Mouse (Mus musculus): ENCODE results near the gene Rgl1. TPM values are rescaled to one million over a fixed set of nuclear protein-coding genes. Genes with fewer than 3 reads are reported as not detected.

Rgl1 gene
- polyA plus RNA-seq, 1 experiment from 2014 or later: 32.7 TPM

DNA sequence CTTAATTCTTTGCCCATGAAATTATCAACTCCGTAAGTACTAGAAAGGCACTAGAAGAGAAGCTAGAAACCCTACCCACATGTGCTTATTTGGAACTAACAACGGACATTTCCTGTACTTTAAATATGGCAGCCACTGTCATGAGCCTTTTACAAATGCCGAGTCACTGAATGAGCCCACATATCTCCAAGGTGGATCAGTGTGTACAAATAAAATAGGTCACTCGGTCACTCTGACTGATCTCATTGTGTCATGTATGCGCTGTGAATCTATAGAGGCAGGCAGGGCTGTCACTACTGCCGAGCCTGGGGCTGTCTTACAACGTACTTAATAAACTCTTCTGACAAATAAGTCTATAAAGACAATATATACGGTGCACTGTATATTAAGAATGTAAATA, 181.2 kb downstream of the Rgl1 start:
- Histone ChIP-seq H3K36me3 (ENCODE audit: control insufficient read depth, insufficient read depth, low read length) (0 out of 2 replicates have a peak, but pooled peaks cover 3% of the 10 kb centered on the region), H3K27ac (replicated peaks; ENCODE audit: low read depth, low read length) (no peak overlapping the region), H3K4me2 (ENCODE audit: low read depth, severe bottlenecking) (no peak overlapping the region), H3K4me3 (ENCODE audit: low read depth, low read length) (no peak overlapping the region), H3K9ac (ENCODE audit: low read length) (no peak overlapping the region), H3K4me1 (ENCODE audit: control insufficient read depth, insufficient read depth, low read length) (peaks cover 53% of the 10 kb centered on the region), H3K9me3 (ENCODE audit: control insufficient read depth, low read length) (no peaks in the 10 kb centered on the region), H3K27me3 (ENCODE audit: control insufficient read depth, insufficient read depth, low read length) (no peaks in the 10 kb centered on the region)
- ATAC-seq (ENCODE audit: insufficient number of reproducible peaks, low FRiP score, low TSS enrichment, low read depth) (no peak), DNase-seq (ENCODE audit: low spot score) (no peak)
- WGBS: 89% methylated on average over 8 of the region's 8 CpGs

DNA sequence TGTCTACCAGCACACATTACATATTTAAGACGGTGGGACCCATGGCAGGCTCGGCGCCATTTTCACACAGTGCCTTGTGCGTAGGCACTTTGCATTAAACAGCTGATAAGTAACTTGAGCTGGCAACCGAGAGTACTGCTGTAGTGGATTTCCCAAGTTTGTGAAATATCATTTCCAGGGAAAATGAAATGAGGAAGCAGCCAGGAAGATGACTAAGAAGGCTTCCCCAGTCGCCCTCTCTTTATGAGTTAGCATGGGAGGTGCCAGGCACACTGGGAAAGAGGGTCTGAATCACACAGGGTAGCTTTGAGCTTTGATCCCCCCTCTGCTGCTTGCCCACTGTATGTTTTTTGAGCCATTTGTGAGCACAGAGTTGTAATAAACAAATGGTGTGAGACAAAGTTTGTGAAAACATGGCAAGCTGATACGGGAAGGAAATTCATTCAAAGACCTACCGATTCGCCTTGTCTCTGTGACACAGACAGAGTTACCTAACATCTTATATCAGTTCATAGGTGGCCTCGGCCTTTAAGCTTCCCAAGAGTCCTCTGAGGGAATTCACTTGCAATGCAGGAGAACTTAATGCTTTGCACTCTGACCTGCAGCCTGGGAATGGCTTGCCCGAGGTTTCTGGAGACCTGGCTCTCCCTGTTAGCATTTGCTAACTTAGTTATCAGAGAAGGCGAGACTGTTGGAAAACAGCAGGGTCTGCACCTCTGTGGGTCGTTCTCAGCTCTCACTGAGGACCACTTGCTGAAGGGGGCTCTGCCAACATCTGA, 184.8 kb downstream of the Rgl1 start:
- Histone ChIP-seq H3K9me3 (ENCODE audit: control insufficient read depth, low read length) (no peaks in the 10 kb centered on the region), H3K4me2 (ENCODE audit: low read depth, severe bottlenecking) (no peak overlapping the region), H3K27me3 (ENCODE audit: control insufficient read depth, insufficient read depth, low read length) (no peaks in the 10 kb centered on the region), H3K27ac (replicated peaks; ENCODE audit: low read depth, low read length) (no peak overlapping the region), H3K4me1 (ENCODE audit: control insufficient read depth, insufficient read depth, low read length) (peaks cover 34% of the 10 kb centered on the region), H3K4me3 (ENCODE audit: low read depth, low read length) (no peak overlapping the region), H3K36me3 (ENCODE audit: control insufficient read depth, insufficient read depth, low read length) (0 out of 2 replicates have a peak, but pooled peaks cover 2% of the 10 kb centered on the region), H3K9ac (ENCODE audit: low read length) (no peak overlapping the region)
- DNase-seq (ENCODE audit: low spot score) (no peak), ATAC-seq (ENCODE audit: insufficient number of reproducible peaks, low FRiP score, low TSS enrichment, low read depth) (no peak)
- 63% methylated on average over 13 of the region's 13 CpGs for WGBS

- Histone ChIP-seq H3K9me3 (ENCODE audit: control insufficient read depth, low read length) (no peaks in the 10 kb centered on the region), H3K4me1 (ENCODE audit: control insufficient read depth, insufficient read depth, low read length) (peaks cover 32% of the 10 kb centered on the region), H3K4me3 (ENCODE audit: low read depth, low read length) (no peak overlapping the region), H3K27me3 (ENCODE audit: control insufficient read depth, insufficient read depth, low read length) (no peaks in the 10 kb centered on the region), H3K27ac (replicated peaks; ENCODE audit: low read depth, low read length) (no peak overlapping the region), H3K9ac (ENCODE audit: low read length) (no peak overlapping the region), H3K4me2 (ENCODE audit: low read depth, severe bottlenecking) (no peak overlapping the region), H3K36me3 (ENCODE audit: control insufficient read depth, insufficient read depth, low read length) (no peaks in the 10 kb centered on the region)
- WGBS: 66% methylated on average over 5 of the region's 5 CpGs
- DNase-seq (ENCODE audit: low spot score): no peak
- no peak for ATAC-seq (ENCODE audit: insufficient number of reproducible peaks, low FRiP score, low TSS enrichment, low read depth)
These were observed 187.2 kb downstream of the Rgl1 start for GRCm38 (mm10) chr1:152578944-152579343.

DNA sequence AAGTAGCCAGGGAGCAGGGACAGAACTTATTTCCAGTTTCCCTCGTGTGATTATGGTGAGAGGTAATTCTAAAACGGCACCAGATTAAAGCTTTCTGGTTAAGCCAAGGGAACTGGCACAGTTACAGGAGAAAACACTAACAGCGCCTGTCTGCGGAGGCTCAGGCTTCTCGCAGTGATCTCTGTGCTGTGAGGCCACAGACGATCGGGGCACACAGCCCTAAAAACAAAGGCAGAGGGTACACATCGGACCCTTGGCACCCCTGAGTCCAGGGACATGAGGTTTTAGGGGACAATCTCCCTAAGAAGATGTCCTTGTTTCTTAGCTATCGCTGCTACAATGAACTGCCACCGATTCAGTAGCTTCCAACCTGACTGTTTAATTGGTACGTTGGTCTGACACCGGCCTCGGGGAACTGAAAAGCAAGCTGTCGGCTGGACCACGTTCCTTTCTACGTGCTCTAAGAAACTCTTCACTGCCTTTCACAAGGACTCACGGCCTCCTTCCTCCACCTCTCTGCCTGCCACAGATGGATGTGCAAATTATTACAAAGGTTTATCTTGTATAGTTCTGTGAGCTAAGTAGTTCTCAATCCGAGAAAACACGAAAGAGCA, 187.9 kb downstream of the Rgl1 start:
- no peaks in the 10 kb centered on the region for H3K27me3 ChIP-seq (ENCODE audit: control insufficient read depth, insufficient read depth, low read length)
- H3K36me3 ChIP-seq (ENCODE audit: control insufficient read depth, insufficient read depth, low read length): no peaks in the 10 kb centered on the region
- ATAC-seq (ENCODE audit: insufficient number of reproducible peaks, low FRiP score, low TSS enrichment, low read depth) (no peak), DNase-seq (ENCODE audit: low spot score) (no peak)
- H3K9ac ChIP-seq (ENCODE audit: low read length): no peak overlapping the region
- H3K4me2 ChIP-seq (ENCODE audit: low read depth, severe bottlenecking): no peak overlapping the region
- 69% methylated on average over 19 of the region's 19 CpGs for WGBS
- H3K9me3 ChIP-seq (ENCODE audit: control insufficient read depth, low read length): no peaks in the 10 kb centered on the region
- H3K4me1 ChIP-seq (ENCODE audit: control insufficient read depth, insufficient read depth, low read length): peaks cover 27% of the 10 kb centered on the region
- no peak overlapping the region for H3K27ac ChIP-seq (replicated peaks; ENCODE audit: low read depth, low read length)
- no peak overlapping the region for H3K4me3 ChIP-seq (ENCODE audit: low read depth, low read length)

- H3K4me3 ChIP-seq (ENCODE audit: low read depth, low read length): no peak overlapping the region
- H3K27me3 ChIP-seq (ENCODE audit: control insufficient read depth, insufficient read depth, low read length): no peaks in the 10 kb centered on the region
- 60% methylated on average over 7 of the region's 7 CpGs for WGBS
- ATAC-seq (ENCODE audit: insufficient number of reproducible peaks, low FRiP score, low TSS enrichment, low read depth): no peak
- H3K9me3 ChIP-seq (ENCODE audit: control insufficient read depth, low read length): no peaks in the 10 kb centered on the region
- H3K27ac ChIP-seq (replicated peaks; ENCODE audit: low read depth, low read length): no peak overlapping the region
- H3K4me1 ChIP-seq (ENCODE audit: control insufficient read depth, insufficient read depth, low read length): peaks cover 15% of the 10 kb centered on the region
- H3K36me3 ChIP-seq (ENCODE audit: control insufficient read depth, insufficient read depth, low read length): no peaks in the 10 kb centered on the region
- H3K9ac ChIP-seq (ENCODE audit: low read length): no peak overlapping the region
- H3K4me2 ChIP-seq (ENCODE audit: low read depth, severe bottlenecking): no peak overlapping the region
- no peak for DNase-seq (ENCODE audit: low spot score)
These were observed 189.5 kb downstream of the Rgl1 start for GRCm38 (mm10) chr1:152576614-152577144.

DNA sequence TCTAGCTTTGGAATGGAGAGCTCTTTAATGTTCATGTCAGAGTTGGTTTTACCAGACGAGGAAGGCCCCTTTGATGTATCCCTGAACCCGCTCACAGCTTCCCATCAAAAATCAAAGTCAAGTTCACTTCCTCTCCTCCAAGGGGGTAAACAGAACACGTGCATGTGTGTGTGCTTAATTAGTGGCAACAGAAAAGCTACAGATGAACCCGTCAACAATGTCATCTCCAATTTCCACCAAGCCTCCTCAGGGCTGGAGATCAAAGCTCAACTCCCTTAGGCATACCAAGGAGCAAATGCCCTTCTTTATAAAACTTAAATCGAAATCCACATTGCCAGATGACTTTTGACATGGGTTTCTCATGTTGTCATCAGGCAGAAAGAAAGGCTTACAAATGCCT, 191.1 kb downstream of the Rgl1 start:
- Histone ChIP-seq H3K4me3 (ENCODE audit: low read depth, low read length) (no peak overlapping the region), H3K9ac (ENCODE audit: low read length) (no peak overlapping the region), H3K36me3 (ENCODE audit: control insufficient read depth, insufficient read depth, low read length) (no peaks in the 10 kb centered on the region), H3K4me2 (ENCODE audit: low read depth, severe bottlenecking) (no peak overlapping the region), H3K4me1 (ENCODE audit: control insufficient read depth, insufficient read depth, low read length) (peaks cover 7% of the 10 kb centered on the region; the same call in 1 of the 2 replicates), H3K27me3 (ENCODE audit: control insufficient read depth, insufficient read depth, low read length) (no peaks in the 10 kb centered on the region), H3K9me3 (ENCODE audit: control insufficient read depth, low read length) (no peaks in the 10 kb centered on the region), H3K27ac (replicated peaks; ENCODE audit: low read depth, low read length) (no peak overlapping the region)
- ATAC-seq (ENCODE audit: insufficient number of reproducible peaks, low FRiP score, low TSS enrichment, low read depth) (no peak), DNase-seq (ENCODE audit: low spot score) (no peak)
- 28% methylated on average over 5 of the region's 5 CpGs for WGBS

DNA sequence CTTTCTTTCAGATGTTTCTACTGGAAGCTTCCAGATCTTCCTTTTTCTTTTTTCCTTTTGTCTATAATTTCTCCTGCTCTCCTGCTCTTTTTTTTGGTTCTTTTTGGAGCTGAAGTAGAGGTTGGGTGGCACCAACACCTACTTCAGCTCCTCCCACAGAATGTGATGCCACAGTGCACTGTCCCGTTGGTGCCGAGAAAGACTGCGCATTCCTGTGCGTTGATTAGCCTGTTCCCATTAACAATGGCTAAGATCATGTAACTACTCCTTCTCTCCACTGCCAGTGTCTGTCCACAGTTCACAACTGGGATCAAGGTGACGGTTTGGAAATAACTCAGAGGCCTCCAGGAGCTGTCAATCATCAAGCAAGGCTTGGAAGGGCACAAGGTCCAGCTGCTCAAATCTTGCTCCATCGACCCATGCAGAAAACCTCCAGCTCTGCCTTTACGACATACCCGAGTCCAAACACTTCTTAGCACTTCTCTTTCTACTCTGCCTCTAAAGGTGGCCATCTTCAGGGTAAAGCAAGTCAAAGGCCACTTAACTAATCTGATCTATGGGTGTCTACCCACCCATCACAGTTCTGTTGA, 192.6 kb downstream of the Rgl1 start:
- H3K4me3 ChIP-seq (ENCODE audit: low read depth, low read length): no peak overlapping the region
- H3K27me3 ChIP-seq (ENCODE audit: control insufficient read depth, insufficient read depth, low read length): no peaks in the 10 kb centered on the region
- H3K9ac ChIP-seq (ENCODE audit: low read length): no peak overlapping the region
- no peaks in the 10 kb centered on the region for H3K9me3 ChIP-seq (ENCODE audit: control insufficient read depth, low read length)
- H3K4me2 ChIP-seq (ENCODE audit: low read depth, severe bottlenecking): no peak overlapping the region
- peaks cover 7% of the 10 kb centered on the region; the same call in 1 of the 2 replicates for H3K4me1 ChIP-seq (ENCODE audit: control insufficient read depth, insufficient read depth, low read length)
- no peaks in the 10 kb centered on the region for H3K36me3 ChIP-seq (ENCODE audit: control insufficient read depth, insufficient read depth, low read length)
- DNase-seq (ENCODE audit: low spot score) (no peak), ATAC-seq (ENCODE audit: insufficient number of reproducible peaks, low FRiP score, low TSS enrichment, low read depth) (no peak)
- WGBS: 69% methylated on average over 8 of the region's 8 CpGs
- H3K27ac ChIP-seq (replicated peaks; ENCODE audit: low read depth, low read length): no peak overlapping the region

DNA sequence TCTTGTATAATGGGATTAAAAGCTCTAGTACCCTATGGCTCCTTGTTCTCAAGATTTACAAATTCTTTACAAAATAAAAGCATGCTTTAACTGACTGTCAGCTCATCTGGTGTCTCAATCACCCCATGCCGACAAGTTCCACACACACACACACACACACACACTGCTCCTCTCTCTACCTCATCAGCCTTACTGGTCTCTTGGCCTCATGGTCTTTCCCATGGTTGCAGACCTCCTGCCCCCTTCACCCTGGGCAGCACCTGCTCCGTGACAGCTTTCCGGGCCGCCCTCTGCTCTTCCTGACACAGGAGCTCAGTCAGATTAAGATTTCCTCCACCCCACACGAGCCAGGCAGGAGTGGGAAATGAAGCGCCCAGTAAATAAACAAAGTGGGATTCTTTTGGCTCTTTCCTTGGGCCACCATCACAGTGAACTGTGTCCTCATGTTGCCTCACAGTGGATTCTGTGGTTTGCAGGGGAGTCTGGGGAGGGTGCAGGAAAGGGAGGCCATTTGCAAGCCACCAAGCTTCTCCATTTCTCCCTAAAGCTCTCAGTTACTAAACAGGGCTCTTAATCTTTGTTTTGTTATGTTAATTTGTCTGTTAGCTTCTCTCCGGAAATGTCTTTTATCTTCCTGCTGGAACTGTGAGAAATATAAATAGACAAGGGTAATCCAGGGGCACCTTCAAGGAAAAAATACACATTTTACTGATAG, 193.2 kb downstream of the Rgl1 start:
- Histone ChIP-seq H3K27ac (replicated peaks; ENCODE audit: low read depth, low read length) (no peak overlapping the region), H3K4me2 (ENCODE audit: low read depth, severe bottlenecking) (no peak overlapping the region), H3K9ac (ENCODE audit: low read length) (no peak overlapping the region), H3K4me3 (ENCODE audit: low read depth, low read length) (no peak overlapping the region), H3K27me3 (ENCODE audit: control insufficient read depth, insufficient read depth, low read length) (no peaks in the 10 kb centered on the region), H3K9me3 (ENCODE audit: control insufficient read depth, low read length) (no peaks in the 10 kb centered on the region), H3K4me1 (ENCODE audit: control insufficient read depth, insufficient read depth, low read length) (peaks cover 3% of the 10 kb centered on the region; the same call in 1 of the 2 replicates), H3K36me3 (ENCODE audit: control insufficient read depth, insufficient read depth, low read length) (no peaks in the 10 kb centered on the region)
- DNase-seq (ENCODE audit: low spot score) (no peak), ATAC-seq (ENCODE audit: insufficient number of reproducible peaks, low FRiP score, low TSS enrichment, low read depth) (no peak)
- WGBS: 60% methylated on average over 7 of the region's 7 CpGs
